Mouse (Mus musculus) megakaryocyte, adult 5-6 weeks (primary cell): Measurements from ENCODE around the gene Lcor. TPM values are rescaled to one million over a fixed set of nuclear protein-coding genes. Genes with fewer than 3 reads are reported as not detected.

Experiments used
- ATAC-seq: 2 replicates; pipeline ENCODE4 v1.8.0; 2016; ENCODE audit warnings: mild to moderate bottlenecking, inconsistent platforms; ENCODE audit not compliant: poor library complexity, severe bottlenecking
- total RNA-seq, 2 experiments: library from RNA; stranded (forward) in 1 of 2; stranded (reverse) in 1 of 2; fragments of 153-499, 151-499 nt in 1 of 2; fragments of 221-1000, 200-1000 nt in 1 of 2; gene quantifications; 2 replicates each; pipeline versions ENCODE4 v1.2.3 to v1.2.4; 2015 to 2017

Lcor gene
- 8.6 and 11.2 TPM in 2 replicates for total RNA-seq (2015)
- total RNA-seq (2017), result 13.3 and 19.6 TPM in 2 replicates

- peak; percentile 73 for ATAC-seq
Observed at GRCm38 (mm10) chr19:41482190-41482908, at the start of gene Lcor. TSS of gene Lcor (plus strand) at chr19:41482637.

- ATAC-seq, result no peak
Observed at GRCm38 (mm10) chr19:41435366-41435765, 47.1 kb upstream of the Lcor start.

- no peak for ATAC-seq
Observed at GRCm38 (mm10) chr19:41436461-41436860, 46.0 kb upstream of the Lcor start.

GRCm38 (mm10) chr19:41438953-41439352, 43.5 kb upstream of the Lcor start:
- ATAC-seq, result no peak

GRCm38 (mm10) chr19:41441446-41441845, 41.0 kb upstream of the Lcor start:
- ATAC-seq, result no peak

DNA sequence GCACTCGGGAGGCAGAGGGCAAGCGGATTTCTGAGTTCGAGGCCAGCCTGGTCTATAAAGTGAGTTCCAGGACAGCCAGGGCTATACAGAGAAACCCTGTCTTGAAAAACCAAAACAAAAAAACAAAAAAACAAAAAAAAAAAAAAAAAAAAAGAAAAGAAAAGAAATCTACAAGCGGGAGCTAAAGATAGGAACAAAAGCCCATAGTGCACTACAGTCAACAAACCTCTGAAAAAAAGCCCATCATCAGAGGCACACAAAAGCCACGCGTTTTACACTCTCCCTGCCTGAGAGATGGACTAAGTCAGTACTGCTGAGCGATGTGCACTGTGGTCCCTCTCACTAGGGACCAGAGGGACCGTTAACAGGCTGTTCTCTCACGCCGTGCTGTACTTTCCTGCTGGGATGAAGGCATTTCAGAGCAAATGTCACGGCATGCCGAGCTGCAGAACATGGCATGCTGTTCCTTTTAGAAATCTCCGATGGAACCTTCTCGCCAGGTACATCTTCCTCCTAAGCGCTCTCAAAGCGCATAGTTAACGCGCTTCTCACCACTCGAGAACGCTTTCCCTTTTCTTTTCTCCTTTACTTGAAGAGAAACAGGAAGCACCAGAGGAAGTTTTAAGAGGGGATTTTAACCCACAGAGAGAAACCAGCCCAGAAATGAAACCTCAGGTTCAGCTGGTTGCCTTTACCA, 40.4 kb upstream of the Lcor start:
- peak; percentile 55 for ATAC-seq

- ATAC-seq, result peak; percentile 80
Observed at GRCm38 (mm10) chr19:41442608-41442969, 39.8 kb upstream of the Lcor start.

GRCm38 (mm10) chr19:41444491-41444890, 37.9 kb upstream of the Lcor start:
- no peak for ATAC-seq

DNA sequence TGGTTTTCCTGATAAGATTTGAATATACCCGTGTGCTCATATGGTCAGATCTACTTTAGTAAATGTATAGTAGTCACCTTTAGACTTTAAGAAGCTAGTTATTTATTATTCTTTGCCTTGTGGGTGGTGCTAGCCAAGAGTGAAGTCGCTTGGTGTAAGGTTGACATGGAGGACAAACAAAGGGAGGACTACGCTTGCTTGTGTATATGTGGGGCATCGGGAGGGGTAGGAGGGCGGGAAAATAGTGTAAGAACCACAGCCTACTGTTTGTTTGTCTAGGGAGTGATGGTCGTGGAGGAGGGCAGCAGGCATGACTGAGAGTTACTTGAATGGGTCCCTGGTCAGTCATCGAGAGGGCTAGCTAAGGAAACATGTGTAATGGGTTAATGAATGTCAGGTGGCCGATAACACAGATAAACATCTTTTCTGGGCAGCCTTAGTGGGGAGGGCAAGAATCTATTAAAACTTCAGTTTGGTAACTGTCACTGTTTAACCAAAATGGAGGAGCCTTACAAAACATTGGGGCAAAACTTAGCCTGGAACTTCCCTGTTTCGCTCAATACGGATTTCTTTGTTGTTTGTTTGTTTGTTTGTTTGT, 37.3 kb upstream of the Lcor start:
- ATAC-seq, result peak; percentile 25; the same call in 1 of the 2 replicates

- peak; percentile 82 for ATAC-seq
Observed at GRCm38 (mm10) chr19:41445723-41446122, 36.7 kb upstream of the Lcor start.

GRCm38 (mm10) chr19:41447166-41447565, 35.3 kb upstream of the Lcor start:
- no peak for ATAC-seq

GRCm38 (mm10) chr19:41447760-41448159, 34.7 kb upstream of the Lcor start:
- no peak for ATAC-seq

DNA sequence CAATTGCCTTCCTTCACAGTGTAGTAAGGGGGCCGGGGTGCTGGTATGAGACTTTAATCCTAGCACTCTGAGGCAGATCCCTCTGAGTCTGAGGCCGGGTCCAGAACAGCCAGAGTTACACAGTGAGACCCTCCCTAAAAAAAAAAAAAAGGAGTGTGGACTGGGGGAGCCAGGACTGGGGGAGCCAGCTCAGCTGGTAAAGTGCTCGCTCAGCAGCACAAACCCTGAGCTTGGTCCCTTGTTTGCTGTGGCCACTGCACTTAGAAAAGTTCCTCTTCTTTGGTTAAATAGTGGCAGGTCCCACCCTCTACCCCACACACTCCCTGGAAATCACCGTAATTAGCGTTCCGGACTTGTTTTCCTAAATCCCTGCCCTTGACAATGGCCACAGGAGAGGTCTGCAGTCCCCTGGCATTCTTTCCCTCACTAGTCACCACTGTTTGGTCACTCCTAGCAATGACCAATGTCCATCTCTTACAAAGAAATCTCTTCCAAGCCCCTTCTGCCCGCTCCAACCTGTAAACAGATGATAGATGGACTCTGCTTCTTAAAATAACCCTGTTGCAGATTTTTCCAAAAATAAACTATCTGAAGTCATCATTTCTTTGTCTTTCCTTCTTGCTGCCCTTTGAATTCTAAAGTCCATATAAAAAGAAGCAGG, 32.9 kb upstream of the Lcor start:
- no peak for ATAC-seq

- no peak for ATAC-seq
Observed at GRCm38 (mm10) chr19:41452166-41452565, 30.3 kb upstream of the Lcor start.

DNA sequence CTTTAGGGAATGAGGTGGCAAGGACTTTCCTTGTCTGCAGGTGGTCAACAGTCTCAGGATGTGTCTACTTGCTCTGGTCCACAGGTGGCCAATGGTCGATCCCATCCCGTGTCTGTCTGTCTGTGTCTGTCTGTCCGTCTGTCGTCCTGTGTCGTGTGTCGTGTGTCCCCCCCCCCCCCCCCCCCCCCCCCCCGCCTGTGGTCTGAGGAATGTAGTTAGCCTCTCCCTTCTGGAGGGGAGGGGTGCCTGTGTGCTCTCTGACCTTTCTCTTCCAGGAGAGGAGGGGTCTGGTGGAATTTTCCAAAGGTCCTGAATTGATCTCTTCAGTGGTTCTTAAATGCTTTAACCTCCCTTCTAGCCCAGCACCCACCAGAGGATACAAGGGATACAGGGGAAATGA, 27.8 kb upstream of the Lcor start:
- no peak for ATAC-seq

GRCm38 (mm10) chr19:41455091-41455626, 27.3 kb upstream of the Lcor start:
- ATAC-seq, result peak; percentile 94

- no peak for ATAC-seq
Observed at GRCm38 (mm10) chr19:41457181-41457580, 25.3 kb upstream of the Lcor start.

DNA sequence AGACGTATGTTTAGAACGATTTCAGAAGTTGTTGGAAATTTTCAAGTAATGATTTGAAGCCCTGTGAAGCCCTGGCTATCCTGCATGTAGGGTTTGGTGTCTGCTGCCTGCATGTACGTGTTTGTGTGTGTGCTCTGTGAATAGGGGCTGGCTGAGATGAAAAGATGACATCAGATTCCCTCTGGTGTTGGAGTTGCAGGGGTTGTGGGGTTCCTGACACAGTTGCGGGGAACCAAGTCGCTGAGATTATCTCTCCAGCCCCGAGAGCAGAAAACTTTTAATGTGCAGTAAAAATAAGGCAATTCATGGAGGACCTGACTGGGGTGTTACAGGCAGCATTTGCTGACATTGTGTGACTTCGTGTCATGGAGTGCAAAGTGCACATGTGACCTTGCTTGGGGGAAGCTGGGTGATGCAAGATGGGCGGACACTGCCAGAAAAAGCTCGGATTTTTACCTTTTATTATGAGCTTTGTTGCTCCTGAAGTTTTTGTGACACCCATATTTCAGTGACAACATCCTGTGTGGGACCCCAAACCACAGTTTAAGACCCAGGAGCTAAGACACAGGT, 20.2 kb upstream of the Lcor start:
- no peak for ATAC-seq

GRCm38 (mm10) chr19:41463841-41464240, 18.6 kb upstream of the Lcor start:
- ATAC-seq, result no peak

- ATAC-seq, result no peak
Observed at GRCm38 (mm10) chr19:41466475-41466874, 16.0 kb upstream of the Lcor start.
